Mouse (Mus musculus) urinary bladder, adult 18-20 months (tissue): Measurements from ENCODE around the gene Arid1a.

Experiments used
- DNase-seq, 2 experiments: peaks; one replicate each; pipeline ENCODE4 v3.0.0; 2022; ENCODE audit warnings: low spot score in 2 of 2, mixed read lengths in 2 of 2

Gene Arid1a

DNA sequence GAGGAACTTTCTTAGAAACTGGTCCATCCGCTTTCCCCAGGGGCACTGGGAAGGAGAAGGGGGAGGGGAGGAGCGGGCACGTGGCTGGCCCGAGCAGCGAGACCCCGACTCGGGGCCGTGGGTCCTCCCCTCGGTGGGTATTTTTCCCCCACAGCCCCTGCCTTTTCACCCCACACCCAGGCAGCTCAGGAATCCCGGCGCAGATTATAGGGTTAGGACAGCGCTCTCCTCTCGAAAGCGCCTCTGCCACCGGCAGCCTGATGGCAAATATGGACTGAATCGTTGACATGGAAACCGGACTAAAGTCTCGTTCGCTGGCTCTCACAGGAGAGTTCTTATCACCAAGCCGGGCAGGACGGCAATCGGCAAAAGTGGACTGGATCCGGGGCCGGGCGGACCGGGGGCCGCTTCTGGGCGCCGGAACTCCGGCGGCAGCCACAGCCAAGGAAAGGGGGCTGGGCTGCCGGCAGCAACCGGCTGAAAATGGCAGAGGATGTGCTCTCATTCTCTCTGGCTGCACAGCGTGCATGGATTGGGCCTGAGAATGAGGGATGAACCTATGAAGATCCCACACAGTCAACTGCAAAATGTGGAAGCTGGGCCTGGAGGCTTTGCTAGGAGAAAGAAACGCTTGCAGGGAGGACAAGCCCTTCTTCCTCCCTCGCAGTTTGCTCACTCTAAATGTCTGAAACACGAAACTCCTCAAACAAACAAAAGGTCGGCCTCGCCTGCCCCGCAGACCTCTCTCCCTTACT lies at the start of gene Arid1a:
Gene Arid1a, minus strand, starts transcription at position 256 of the 755 bp plus-strand sequence.
- DNase-seq = peak; percentile 91 to 94

DNA sequence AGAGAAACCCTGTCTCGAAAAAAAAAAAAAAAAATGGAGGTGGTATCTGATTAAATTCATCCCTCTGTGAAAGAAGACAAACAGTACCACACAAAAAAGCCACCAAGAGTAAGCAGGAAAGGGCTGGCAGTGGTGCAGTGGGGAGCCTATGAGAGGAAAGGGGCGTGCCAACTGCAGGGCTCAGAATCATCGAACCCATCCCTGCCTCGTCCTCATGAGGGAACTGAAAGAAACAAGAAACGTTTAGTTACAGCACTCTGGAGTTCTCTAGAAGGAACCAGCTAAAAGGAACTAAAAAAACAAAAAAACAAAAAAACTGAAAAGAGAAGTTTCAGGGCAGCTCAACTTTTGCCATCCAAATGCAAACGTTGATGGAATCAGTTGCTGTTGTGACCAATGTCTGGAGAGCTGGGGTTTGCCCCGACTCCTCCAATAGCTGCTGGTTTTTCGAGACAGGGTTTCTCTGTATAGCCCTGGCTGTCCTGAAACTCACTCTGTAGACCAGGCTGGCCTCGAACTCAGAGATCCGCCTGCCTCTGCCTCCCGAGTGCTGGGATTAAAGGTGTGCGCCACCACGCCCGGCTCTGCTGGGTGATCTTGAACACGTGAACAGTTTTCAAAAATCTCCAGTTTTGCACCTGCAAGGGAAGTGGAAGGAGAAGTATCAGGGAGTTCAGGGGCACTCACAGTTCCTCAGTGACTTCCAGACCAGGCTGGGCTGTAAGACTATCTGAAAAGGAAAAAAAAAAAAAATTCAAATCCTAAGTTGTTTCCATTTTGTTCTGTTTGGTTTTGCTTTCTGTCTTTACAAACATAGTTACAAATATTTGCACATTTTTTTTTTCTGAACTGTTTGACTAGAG lies 48.1 kb upstream of the Arid1a start:
- no peak for DNase-seq

DNA sequence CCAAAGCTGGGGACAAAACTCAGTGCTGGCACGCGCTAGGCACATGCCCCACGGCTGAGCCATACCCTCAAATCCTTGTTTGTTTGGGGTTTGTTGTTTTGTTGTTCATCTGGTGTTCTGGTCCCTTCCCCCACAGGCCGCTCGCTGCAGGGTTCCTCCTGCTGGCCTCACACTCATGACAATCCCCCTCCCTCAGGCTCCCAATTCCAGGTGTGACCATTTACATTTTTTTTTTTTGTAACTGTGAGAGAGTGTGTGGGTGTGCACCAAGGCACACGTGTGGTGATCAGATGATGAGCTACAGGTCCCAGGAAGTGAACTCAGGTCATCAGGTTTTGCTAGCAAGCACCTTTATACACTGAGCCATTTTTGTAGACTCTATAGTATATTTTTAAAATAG lies 44.0 kb upstream of the Arid1a start:
- DNase-seq = no peak

DNA sequence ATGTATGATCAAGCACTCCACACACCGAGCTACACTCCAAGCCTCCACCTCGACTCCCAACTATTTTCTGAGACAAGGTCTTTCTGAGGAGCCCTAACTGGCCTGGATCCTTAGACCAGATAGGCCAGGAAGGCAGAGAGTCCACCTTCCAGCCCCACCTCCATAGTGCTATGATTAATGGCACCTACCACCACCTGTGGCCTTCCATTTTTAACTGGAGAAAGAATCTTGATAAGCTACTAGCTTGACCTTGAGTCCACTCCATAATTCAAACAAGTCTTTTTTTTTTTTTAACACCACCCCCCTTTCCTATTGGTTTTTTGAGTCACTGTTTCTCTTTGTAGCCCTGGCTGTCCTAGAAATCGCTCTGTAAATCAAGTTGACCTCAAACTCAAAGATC lies 36.7 kb upstream of the Arid1a start:
- DNase-seq = no peak

GRCm38 (mm10) chr4:133774570-133775554 lies 18.3 kb upstream of the Arid1a start:
- DNase-seq = peak; percentile 61 to 75

DNA sequence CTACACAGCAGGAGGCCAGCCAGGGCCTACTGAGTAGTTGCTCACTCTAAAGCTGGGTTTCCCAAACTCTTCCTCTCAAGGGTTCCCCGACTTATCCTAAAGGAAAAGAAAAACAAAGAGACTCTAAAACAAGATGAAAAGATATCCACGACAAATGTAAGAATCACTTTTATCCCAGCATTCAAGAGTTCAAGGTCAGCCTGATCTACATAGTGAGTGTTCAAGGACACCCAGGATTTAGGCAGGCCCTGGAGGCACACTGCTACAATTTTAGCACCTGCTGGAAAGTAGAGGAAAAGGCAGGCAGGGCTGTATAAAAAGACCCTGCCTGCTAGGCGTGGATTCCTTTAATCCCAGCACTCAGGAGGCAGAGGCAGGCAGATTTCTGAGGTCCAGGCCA lies 12.6 kb upstream of the Arid1a start:
- DNase-seq = no peak

- DNase-seq = no peak
These were observed 6.5 kb upstream of the Arid1a start for GRCm38 (mm10) chr4:133763112-133763511.

- DNase-seq = no peak
These were observed 3.1 kb upstream of the Arid1a start for GRCm38 (mm10) chr4:133759659-133760058.

GRCm38 (mm10) chr4:133757269-133757835 lies 783 bp upstream of the Arid1a start:
- peak; percentile 71 to 79 for DNase-seq

- DNase-seq = no peak
These were observed 653 bp downstream of the Arid1a start for GRCm38 (mm10) chr4:133755861-133756371.

DNA sequence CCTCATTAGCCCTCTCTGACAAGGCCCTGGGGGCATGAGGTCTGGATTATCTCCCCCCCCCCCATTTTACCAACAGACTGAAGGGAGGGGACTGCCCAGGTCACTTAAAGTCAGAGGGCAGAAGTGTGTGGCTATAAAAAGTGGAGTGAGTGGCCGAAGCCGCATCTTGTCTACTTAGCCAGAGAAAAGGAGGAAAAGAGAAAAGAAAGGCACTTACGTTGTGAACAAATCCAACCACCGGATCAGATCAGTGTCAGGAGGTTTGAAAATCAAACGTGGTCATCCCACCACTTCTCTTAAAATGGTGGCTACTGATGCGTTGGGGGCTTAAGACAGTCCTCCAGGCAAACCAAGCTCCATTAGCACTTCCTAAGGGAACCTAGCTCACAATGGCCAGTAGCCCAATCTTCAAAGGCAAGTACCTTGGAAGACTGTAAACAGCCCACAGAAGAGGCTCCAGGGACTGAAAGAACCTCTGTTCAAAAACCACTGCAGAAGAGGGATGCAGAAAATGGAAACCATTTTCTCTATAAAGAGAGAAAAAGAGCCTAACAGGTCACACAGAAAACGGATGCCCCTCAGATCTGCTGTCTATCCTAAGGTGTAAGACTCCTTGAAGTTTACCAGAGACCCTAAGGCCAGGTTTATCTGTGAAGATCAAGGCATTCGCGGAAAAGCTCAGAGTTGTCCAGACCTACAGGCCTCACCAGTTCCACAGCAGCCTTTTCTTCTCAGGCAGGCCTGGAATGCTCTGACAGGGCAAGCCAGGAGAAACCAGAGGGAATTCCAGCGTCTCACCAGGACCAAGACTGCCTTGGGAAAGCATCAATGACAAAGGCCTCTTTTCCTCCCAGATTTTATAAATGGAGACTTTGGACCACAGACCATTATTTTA lies 1.5 kb downstream of the Arid1a start:
- DNase-seq = no peak

DNA sequence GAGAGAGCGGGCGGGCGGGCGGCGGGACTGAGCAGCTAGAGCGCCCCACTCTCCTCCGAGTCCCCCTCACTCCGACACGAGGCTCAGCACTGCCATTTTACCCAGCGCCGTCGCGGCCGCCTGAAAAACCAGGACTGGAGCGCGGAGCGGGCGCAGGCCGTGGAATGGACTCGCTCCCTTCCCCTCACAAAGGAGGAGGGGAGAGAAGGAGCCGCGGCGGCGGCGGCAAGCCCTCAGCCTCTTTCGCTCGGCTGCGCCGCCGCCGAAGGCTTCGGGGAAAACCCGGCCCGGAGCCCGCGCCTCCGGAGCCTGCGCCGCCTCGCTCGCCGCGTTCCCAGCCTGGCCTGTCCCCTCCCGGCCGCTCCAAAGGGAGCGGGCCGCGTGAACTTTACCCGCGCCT lies 2.3 kb downstream of the Arid1a start:
- DNase-seq = peak; percentile 97

GRCm38 (mm10) chr4:133753375-133754190 lies 3.0 kb downstream of the Arid1a start:
- peak; percentile 48 to 60 for DNase-seq

- peak; percentile 25 to 40 for DNase-seq
These were observed 3.9 kb downstream of the Arid1a start for GRCm38 (mm10) chr4:133752449-133753374.

DNA sequence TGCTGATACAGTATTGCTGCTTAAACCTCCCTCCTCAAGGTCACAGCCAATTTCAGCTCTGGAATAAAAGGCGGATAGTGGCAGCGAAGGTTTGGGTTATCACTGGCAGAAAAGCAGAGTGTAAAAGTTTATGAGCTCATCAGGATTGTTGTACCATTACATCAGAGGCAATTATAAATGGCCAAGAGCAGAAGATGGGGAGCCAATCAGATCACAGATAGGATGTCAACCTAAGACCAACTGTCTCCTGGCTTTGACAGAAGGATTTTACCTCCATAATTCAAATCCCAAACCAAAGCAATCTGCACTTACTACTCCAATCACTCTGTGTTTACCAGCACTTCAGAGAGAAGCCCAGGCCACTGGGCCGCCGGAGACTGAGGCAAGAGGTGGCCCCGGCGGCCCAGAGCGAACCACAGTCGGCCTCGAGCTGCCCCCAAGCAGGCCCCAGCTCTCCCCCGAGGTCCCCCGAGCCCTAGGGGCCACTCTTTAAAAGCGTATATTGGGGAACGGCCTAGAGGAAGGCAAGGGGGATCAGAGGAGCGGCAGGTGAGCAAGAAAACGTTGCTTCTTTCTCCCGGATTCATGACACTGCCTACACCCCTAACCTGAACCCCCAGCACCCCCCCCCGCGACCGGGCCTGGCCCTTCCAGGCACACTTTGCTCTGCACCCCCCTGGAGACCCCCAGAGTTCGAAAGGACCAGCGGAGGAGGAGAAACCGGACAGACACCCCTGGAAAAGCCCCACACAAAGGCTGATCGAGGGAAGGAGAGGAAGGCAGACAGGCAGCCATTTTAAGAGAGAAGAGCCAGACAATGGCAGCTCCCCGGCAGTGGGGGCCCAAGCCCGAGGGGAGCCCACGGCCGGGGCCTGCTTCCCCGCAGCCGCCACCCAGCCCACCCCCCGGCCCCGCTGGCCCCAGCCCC lies 4.8 kb downstream of the Arid1a start:
- DNase-seq = peak; percentile 17 to 45

- no peak for DNase-seq
These were observed 6.3 kb downstream of the Arid1a start for GRCm38 (mm10) chr4:133750184-133750775.

DNA sequence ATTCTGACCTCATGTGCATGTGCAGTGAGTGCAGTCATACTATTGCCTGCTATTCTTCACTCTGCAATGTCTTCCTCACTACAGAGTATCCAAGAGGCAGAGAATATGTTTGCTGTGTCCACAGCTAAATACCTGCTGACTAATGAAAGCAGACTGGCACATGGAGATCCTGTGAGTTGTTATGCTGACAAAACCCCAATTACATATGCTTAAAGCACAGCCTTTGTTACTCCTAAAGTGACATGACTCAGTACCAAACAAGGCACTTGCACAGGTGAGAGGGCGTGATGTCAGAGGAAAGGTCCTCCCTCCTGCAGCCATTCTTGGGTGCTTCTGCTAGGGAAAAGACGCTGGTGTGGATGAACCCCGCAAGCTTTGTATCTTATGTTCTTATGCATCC lies 21.3 kb downstream of the Arid1a start:
- DNase-seq = no peak
